Mouse (Mus musculus) embryonic fibroblast, embryonic 13.5 days (primary cell): ENCODE results near the gene Pitpnm2. TPM values are rescaled to one million over a fixed set of nuclear protein-coding genes. Genes with fewer than 3 reads are reported as not detected.

Experiments used
- H3K27ac ChIP-seq: 2 replicates; pipeline ENCODE4 v1.5.1; 2012; ENCODE audit warnings: low read length, control low read depth, inconsistent platforms; ENCODE audit not compliant: insufficient read depth
- H3K4me1 ChIP-seq: 2 replicates; pipeline ENCODE4 v1.6.1; 2011; ENCODE audit warnings: low read length; ENCODE audit not compliant: control insufficient read depth, insufficient read depth
- H3K4me3 ChIP-seq: 2 replicates; pipeline ENCODE4 v1.5.1; 2011; ENCODE audit warnings: mild to moderate bottlenecking, control low read depth, low read length; ENCODE audit not compliant: insufficient read depth
- CTCF ChIP-seq: IDR thresholded peaks from 2 replicates; pipeline ENCODE4 v1.5.1; 2011; ENCODE audit warnings: mild to moderate bottlenecking, control low read depth, low read length, moderate library complexity, borderline replicate concordance; ENCODE audit not compliant: insufficient read depth
- POLR2A ChIP-seq: IDR thresholded peaks from 2 replicates; pipeline ENCODE4 v1.6.1; 2011; ENCODE audit warnings: low read depth, mild to moderate bottlenecking, control low read depth, low read length, moderate library complexity
- polyA plus RNA-seq: library from polyadenylated mRNA; stranded (reverse); fragments of >200 nt; gene quantifications from 2 replicates; pipeline ENCODE4 v1.2.4, GENCODE M21; 2011; ENCODE audit warnings: low read depth; ENCODE audit not compliant: missing spikeins, insufficient read length

Gene Pitpnm2
- polyA plus RNA-seq, 1 experiment, result 22.7 TPM

GRCm38 (mm10) chr5:124209850-124210249 lies 39.7 kb downstream of the Pitpnm2 start:
- TF ChIP-seq CTCF (no peak), POLR2A (no peak)

GRCm38 (mm10) chr5:124208030-124208429 lies 41.5 kb downstream of the Pitpnm2 start:
- no peak overlapping the region for H3K4me3 ChIP-seq
- TF ChIP-seq POLR2A (no peak), CTCF (no peak)
- no peaks in the 10 kb centered on the region; the same call in 1 of the 2 replicates for H3K4me1 ChIP-seq
- no peak overlapping the region for H3K27ac ChIP-seq

More at GRCm38 (mm10) chr5:124209850-124210249, 39.7 kb downstream of the Pitpnm2 start:
- no peak overlapping the region for H3K4me3 ChIP-seq
- no peaks in the 10 kb centered on the region for H3K4me1 ChIP-seq
- no peak overlapping the region for H3K27ac ChIP-seq

GRCm38 (mm10) chr5:124206481-124207038 lies 43.0 kb downstream of the Pitpnm2 start:
- H3K27ac ChIP-seq, result no peak overlapping the region
- no peak for TF ChIP-seq POLR2A
- no peak for TF ChIP-seq CTCF
- no peak overlapping the region for H3K4me3 ChIP-seq
- no peaks in the 10 kb centered on the region; the same call in 1 of the 2 replicates for H3K4me1 ChIP-seq

- TF ChIP-seq POLR2A (no peak), CTCF (no peak)
- H3K27ac ChIP-seq, result no peak overlapping the region
- no peaks in the 10 kb centered on the region; the same call in 1 of the 2 replicates for H3K4me1 ChIP-seq
- no peak overlapping the region for H3K4me3 ChIP-seq
Measured at GRCm38 (mm10) chr5:124205809-124206380, 43.7 kb downstream of the Pitpnm2 start.

GRCm38 (mm10) chr5:124205211-124205610 lies 44.3 kb downstream of the Pitpnm2 start:
- TF ChIP-seq CTCF (no peak), POLR2A (no peak)
- Histone ChIP-seq H3K4me1 (no peaks in the 10 kb centered on the region; the same call in 1 of the 2 replicates), H3K27ac (no peak overlapping the region), H3K4me3 (no peak overlapping the region)

GRCm38 (mm10) chr5:124204127-124204794 lies 45.3 kb downstream of the Pitpnm2 start:
- H3K27ac ChIP-seq, result no peak overlapping the region
- no peaks in the 10 kb centered on the region; the same call in 1 of the 2 replicates for H3K4me1 ChIP-seq
- TF ChIP-seq POLR2A (no peak), CTCF (no peak)

GRCm38 (mm10) chr5:124203251-124203650 lies 46.3 kb downstream of the Pitpnm2 start:
- Histone ChIP-seq H3K27ac (no peak overlapping the region), H3K4me3 (no peak overlapping the region), H3K4me1 (no peaks in the 10 kb centered on the region; the same call in 1 of the 2 replicates)
- no peak for TF ChIP-seq CTCF
- TF ChIP-seq POLR2A, result no peak

More at GRCm38 (mm10) chr5:124204127-124204794, 45.3 kb downstream of the Pitpnm2 start:
- H3K4me3 ChIP-seq, result no peak overlapping the region

GRCm38 (mm10) chr5:124202071-124202470 lies 47.5 kb downstream of the Pitpnm2 start:
- H3K4me3 ChIP-seq, result no peak overlapping the region
- TF ChIP-seq POLR2A (no peak), CTCF (no peak)
- H3K4me1 ChIP-seq, result no peaks in the 10 kb centered on the region; the same call in 1 of the 2 replicates
- H3K27ac ChIP-seq, result no peak overlapping the region

- H3K27ac ChIP-seq, result no peak overlapping the region
- H3K4me3 ChIP-seq, result no peak overlapping the region
- H3K4me1 ChIP-seq, result no peaks in the 10 kb centered on the region; the same call in 1 of the 2 replicates
- TF ChIP-seq CTCF (no peak), POLR2A (no peak)
Measured at GRCm38 (mm10) chr5:124201564-124201963, 48.0 kb downstream of the Pitpnm2 start.

GRCm38 (mm10) chr5:124200844-124201243 lies 48.7 kb downstream of the Pitpnm2 start:
- no peak for TF ChIP-seq POLR2A
- no peak for TF ChIP-seq CTCF
- Histone ChIP-seq H3K4me1 (no peaks in the 10 kb centered on the region; the same call in 1 of the 2 replicates), H3K27ac (no peak overlapping the region), H3K4me3 (no peak overlapping the region)
